Mouse (Mus musculus) neutrophil, adult 83 days (primary cell): ENCODE data around the gene Tmem35b. TPM values are rescaled to one million over a fixed set of nuclear protein-coding genes. Genes with fewer than 3 reads are reported as not detected.

Experiments
- total RNA-seq, 2 experiments: library from RNA; stranded (reverse); gene quantifications; one replicate each; pipeline ENCODE4 v1.2.4; 2023

Tmem35b gene
- 1 to 10 TPM; 5.1 to 5.5 TPM for total RNA-seq

DNA sequence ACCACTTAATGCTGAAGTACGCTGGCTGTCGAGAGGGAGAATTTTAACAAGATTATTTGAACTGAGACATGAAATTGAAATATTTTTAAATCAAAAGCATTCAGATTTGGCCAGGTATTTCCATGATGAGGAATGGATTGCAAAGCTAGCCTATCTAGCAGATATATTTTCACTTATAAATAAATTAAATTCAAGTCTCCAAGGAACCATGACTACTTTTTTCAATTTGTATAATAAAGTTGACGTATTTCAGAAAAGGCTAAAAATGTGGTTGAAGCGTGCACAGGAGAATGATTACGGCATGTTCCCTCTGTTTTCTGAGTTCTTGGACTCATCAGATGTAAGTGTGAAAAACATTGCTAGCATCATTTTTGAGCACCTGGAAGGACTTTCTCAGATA, at the start of gene Tmem35b:
Gene Tmem35b, plus strand, starts transcription at position 301 of the 400 bp plus-strand sequence.

GRCm38 (mm10) chr4:127076875-127077548, 46.5 kb upstream of the Tmem35b start, which contains the start of gene Zmym6:
TSS of gene Zmym6 (plus strand) at chr4:127077383.

GRCm38 (mm10) chr4:127168914-127169345, 45.4 kb downstream of the Tmem35b start, which contains the start of gene Dlgap3:
TSS of gene Dlgap3 (plus strand) at chr4:127169204.

Other genes starting within 250 kb of the Tmem35b start
- gene Zmym4, start 155.6 kb upstream of the Tmem35b start, total RNA-seq: 10 to 100 TPM; 14.4 to 15.9 TPM
- 100 to 1,000 TPM; 354 to 377 TPM for gene Sfpq, start 102.4 kb upstream of the Tmem35b start, total RNA-seq
- 10 to 100 TPM in 1 of 2 experiments, 1 to 10 TPM in 1; 7.1 to 11.1 TPM for gene Zmym1, start 62.5 kb upstream of the Tmem35b start, total RNA-seq
- gene Zmym6, start 46.3 kb upstream of the Tmem35b start, total RNA-seq: 1 to 10 TPM; 7.0 TPM
- not detected for gene Dlgap3, start 45.5 kb downstream of the Tmem35b start, total RNA-seq
- gene Smim12, start 120.1 kb downstream of the Tmem35b start, total RNA-seq: 10 to 100 TPM; 17.6 to 21.7 TPM
- gene Gja4, start 190.3 kb downstream of the Tmem35b start, total RNA-seq: not detected
- 1 to 10 TPM; 3.5 to 3.6 TPM for gene Gjb3, start 207.2 kb downstream of the Tmem35b start, total RNA-seq
- not detected for gene Gjb4, start 230.4 kb downstream of the Tmem35b start, total RNA-seq
- gene Gjb5, start 234.5 kb downstream of the Tmem35b start, total RNA-seq: not detected